Mouse (Mus musculus) macrophage (primary cell): Measurements from ENCODE around the gene 1700016K19Rik. TPM values are rescaled to one million over a fixed set of nuclear protein-coding genes. Genes with fewer than 3 reads are reported as not detected.
"Not testable (repeated sequence)": the region's sequence is repeated elsewhere in the genome, so short reads cannot be mapped to it uniquely, and the experiment has no call there.

ENCODE experiments used
- H3K27ac ChIP-seq: fragments of 350-480 bp; formaldehyde crosslinking; 2 replicates; pipeline ENCODE4 v1.9.0; 2021
- H3K36me3 ChIP-seq: fragments of 350-480 bp; formaldehyde crosslinking; 2 replicates; pipeline ENCODE4 v1.9.0; 2021; ENCODE audit errors: inconsistent target
- H3K4me3 ChIP-seq: fragments of 350-480 bp; formaldehyde crosslinking; 2 replicates; pipeline ENCODE4 v1.9.0; 2021; ENCODE audit errors: inconsistent target
- H3K79me2 ChIP-seq: fragments of 350-480 bp; formaldehyde crosslinking; 2 replicates; pipeline ENCODE4 v1.9.0; 2021; ENCODE audit errors: inconsistent target
- WGBS: methylation state at CpG from one replicate; pipeline ENCODE4 v1.1.7; 2026; ENCODE audit warnings: inconsistent platforms; ENCODE audit not compliant: missing documents; 5-methylcytosine and 5-hydroxymethylcytosine counted together
- polyA plus RNA-seq: library from polyadenylated mRNA; stranded (reverse); fragments of 250-400 nt; gene quantifications from 3 replicates; pipeline ENCODE4 v1.2.4, GENCODE M21; 2018; ENCODE audit warnings: inconsistent platforms

1700016K19Rik gene
- polyA plus RNA-seq, 1 experiment from 2014 or later = not detected

DNA sequence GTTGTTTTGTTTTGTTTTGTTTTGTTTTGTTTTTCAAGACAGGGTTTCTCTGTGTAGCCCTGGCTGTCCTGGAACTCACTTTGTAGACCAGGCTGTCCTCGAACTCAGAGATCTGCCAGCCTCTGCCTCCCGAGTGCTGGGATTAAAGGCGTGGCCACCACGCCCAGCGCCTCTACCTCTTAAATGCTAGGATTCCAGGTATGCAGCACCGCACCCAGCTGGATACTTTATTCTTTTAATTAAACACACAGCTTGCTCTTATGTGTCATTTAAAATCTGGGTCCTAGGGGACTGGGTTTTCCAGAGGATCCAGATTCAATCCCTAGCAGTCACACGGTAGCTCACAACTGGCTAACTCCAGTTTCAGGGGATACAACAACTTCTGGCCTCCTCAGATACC, 4.6 kb downstream of the 1700016K19Rik start:
- not testable (repeated sequence) for H3K79me2 ChIP-seq, H3K36me3 ChIP-seq, H3K4me3 ChIP-seq, H3K27ac ChIP-seq
- WGBS = 95% methylated on average over 7 of the region's 7 CpGs

DNA sequence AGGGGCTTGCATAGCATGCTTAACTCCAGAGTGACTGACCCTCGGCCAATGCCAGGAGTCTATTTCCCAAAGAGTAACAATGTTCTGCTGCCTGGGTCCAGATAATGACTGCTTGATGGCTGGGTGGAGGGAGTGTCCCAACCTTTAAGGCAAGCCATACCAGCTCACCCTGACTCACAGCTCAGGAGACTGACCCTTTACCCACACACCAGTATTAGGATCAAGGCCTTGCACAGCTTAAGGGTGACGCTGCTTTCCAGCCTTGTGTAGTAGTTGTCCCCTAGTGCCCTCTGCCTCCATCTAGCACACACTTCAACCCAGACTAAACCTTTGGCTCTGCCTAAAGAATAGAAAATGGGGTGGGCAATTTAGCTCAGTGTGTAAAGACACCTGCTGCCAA, 8.4 kb downstream of the 1700016K19Rik start:
- WGBS = 94% methylated on average over 2 of the region's 2 CpGs
- H3K79me2 ChIP-seq = no peaks in the 10 kb centered on the region
- H3K36me3 ChIP-seq = no peaks in the 10 kb centered on the region
- H3K4me3 ChIP-seq = no peak overlapping the region
- H3K27ac ChIP-seq = no peak overlapping the region

DNA sequence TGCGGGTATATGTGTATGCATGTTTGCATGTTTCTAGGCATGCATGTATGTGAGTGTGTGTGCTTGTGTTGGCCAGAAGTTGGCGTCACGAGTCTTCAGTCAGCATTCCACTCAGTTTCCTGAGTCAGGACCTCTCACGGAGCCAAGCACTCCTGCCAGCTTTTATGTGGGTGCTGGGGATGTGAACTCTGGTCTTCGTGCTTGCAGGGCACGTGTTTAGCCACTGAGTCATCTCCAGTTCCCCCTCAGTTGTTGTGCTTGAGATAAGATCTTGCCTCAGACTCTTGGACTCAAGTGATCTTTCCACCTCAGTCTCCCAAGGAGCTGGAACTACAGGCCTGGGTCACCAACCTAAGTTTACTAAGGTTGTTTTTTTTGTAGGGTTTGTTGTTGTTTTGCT, 9.4 kb downstream of the 1700016K19Rik start:
- Histone ChIP-seq H3K4me3 (no peak overlapping the region), H3K79me2 (no peaks in the 10 kb centered on the region), H3K36me3 (no peaks in the 10 kb centered on the region), H3K27ac (no peak overlapping the region)
- WGBS = 84% methylated on average over 6 of the region's 6 CpGs

DNA sequence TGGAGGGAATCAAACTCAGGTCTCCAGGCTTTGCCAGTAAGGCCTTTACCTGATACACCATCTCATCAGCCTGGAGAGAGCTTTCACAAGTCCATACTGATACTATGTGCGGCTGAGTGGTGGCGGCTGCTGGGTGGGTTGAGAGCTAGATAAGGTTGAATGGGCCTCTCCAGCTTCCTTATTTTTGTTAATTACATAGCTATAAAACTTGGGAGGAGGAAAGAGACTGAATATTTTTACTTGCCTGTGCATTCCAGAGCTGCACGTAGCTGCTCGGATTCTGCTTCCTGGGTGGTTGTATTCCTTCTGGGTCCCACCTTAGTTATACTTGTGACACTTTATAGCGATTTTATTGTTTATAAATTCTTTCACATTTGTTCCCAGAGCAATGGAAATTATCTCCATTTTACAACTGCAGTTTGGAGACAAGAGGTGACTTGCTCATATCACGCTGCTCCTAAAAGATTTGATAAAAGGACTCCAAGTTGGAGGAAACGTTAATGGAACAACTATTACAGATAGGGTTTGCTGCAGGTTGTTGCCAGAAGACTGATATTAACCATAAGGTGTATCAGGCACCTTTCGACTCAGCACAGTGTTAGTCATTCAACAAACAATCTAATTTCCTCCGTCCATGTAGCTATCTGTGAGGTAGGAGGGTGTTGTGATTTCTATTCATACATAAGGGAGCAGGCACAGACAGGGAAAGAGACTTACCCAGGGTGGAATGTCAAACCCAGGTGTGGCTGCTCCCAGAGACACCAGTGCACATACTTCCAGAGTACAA, 11.3 kb downstream of the 1700016K19Rik start:
- Histone ChIP-seq H3K79me2 (no peaks in the 10 kb centered on the region), H3K36me3 (no peaks in the 10 kb centered on the region), H3K4me3 (no peak overlapping the region), H3K27ac (no peak overlapping the region)
- WGBS = 93% methylated on average over 9 of the region's 9 CpGs

DNA sequence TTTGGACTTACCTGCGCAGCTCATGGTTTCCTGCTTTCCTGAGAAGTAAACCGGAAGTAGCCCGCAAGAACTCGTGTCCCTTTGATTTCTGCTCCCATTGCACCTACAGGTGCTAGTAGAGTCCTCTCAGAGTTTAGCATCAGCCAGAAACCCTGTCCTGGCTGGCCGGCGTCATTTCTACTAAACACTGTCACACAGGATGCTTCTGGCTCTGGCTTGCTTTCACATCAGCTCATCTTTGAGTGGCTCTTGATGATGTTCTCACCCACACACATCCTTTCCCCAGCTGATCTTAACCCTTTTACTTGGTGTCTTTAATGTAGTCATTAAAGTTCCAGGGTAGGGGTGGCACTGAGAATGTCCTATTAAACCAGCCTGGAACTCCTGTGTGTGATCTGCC, 15.5 kb downstream of the 1700016K19Rik start:
- no peaks in the 10 kb centered on the region for H3K79me2 ChIP-seq
- H3K36me3 ChIP-seq = no peaks in the 10 kb centered on the region
- 88% methylated on average over 6 of the region's 6 CpGs for WGBS
- H3K27ac ChIP-seq = no peak overlapping the region
- H3K4me3 ChIP-seq = no peak overlapping the region

DNA sequence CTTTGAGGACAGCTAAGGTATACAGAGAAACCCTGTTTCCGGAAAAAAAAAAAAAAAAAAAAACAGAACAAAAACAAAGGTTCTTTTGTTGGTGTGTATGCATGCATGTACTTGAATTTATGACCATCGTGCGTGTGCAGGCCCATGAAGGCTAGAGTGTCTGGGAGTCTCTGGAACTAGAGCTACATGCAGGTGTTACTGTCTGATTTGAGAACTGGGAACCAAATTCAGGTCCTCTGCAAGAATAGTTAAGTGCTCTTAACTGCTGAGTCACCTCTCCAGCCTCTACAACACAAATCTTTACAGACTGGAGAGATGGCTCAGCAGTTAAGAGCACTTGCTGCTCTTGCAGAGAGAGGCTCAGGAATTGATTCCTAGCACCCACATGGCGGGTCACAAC, 16.1 kb downstream of the 1700016K19Rik start:
- Histone ChIP-seq H3K36me3 (no peaks in the 10 kb centered on the region), H3K27ac (no peak overlapping the region), H3K79me2 (no peaks in the 10 kb centered on the region), H3K4me3 (no peak overlapping the region)
- 85% methylated on average over 3 of the region's 4 CpGs for WGBS

DNA sequence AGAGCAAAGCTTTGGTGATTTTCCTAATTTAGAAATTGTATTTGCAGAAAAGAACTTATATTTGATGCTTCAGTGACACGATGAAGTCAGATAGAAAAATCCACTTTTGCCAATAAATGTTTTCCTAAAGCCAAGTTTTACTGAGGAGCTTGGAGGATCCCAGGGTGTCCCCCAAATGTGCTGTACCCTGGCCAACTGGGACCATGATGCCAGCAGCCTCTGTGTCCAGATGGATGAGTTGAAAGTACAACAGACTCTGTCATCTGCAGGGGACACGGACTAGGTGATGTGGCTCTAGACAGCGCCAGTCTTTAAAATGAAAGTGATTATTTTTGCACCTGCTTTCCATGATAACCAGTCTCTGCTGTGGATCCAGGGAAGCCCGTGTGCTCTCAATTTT, 20.2 kb downstream of the 1700016K19Rik start:
- WGBS = 96% methylated on average over 4 of the region's 4 CpGs
- H3K36me3 ChIP-seq = no peaks in the 10 kb centered on the region
- no peak overlapping the region for H3K4me3 ChIP-seq

DNA sequence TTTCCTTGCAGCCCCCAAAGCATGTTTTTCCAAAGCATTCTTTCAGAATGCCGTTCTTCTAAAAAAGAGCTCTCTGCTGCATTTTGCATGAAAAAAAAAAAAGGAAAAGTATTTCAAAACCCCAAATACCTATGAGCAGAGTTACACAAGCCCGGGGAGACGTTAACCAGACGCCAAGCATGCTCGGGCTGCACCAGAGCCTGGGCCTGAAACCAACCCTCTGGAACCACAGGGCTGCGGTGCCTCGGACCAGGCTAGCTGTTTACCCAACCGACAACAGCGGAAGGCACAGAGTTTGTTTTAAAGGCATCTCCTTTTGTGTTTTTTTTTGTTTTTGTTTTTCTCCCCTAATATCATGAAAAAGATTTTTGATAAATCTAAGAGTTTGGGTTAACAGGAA, 21.2 kb downstream of the 1700016K19Rik start:
- no peaks in the 10 kb centered on the region for H3K36me3 ChIP-seq
- H3K79me2 ChIP-seq = no peaks in the 10 kb centered on the region
- no peak overlapping the region for H3K27ac ChIP-seq
- WGBS = 70% methylated on average over 9 of the region's 9 CpGs
- no peak overlapping the region for H3K4me3 ChIP-seq

More for the DNA sequence above, 20.2 kb downstream of the 1700016K19Rik start:
- Histone ChIP-seq H3K27ac (no peak overlapping the region), H3K79me2 (no peaks in the 10 kb centered on the region)

DNA sequence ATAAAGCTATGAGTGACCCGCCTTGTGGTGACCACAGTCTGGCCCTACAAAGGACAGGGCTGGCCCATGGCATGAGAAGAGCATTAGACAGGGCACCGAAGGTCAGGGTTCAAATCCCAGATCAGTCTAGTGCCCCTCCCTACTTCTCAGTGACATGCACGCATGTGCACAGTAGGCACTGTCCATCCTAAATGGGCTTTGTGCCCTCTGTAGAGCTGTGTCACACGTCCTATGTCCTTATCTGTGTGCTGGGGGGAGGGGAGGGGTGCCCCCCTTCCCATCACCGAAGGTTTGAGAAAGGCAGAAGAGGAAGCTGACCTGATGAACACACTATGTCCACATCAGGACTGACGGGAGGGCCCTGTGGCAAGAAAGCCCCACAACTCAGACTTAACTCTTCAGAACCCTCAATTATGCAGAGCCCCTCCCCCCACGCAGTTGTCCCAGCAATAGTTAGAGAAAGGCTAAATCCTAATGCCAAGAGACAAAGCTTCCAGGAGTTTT, 25.4 kb downstream of the 1700016K19Rik start:
- WGBS = 65% methylated on average over 7 of the region's 7 CpGs
- Histone ChIP-seq H3K27ac (no peak overlapping the region), H3K36me3 (no peaks in the 10 kb centered on the region), H3K79me2 (no peaks in the 10 kb centered on the region), H3K4me3 (no peak overlapping the region)

DNA sequence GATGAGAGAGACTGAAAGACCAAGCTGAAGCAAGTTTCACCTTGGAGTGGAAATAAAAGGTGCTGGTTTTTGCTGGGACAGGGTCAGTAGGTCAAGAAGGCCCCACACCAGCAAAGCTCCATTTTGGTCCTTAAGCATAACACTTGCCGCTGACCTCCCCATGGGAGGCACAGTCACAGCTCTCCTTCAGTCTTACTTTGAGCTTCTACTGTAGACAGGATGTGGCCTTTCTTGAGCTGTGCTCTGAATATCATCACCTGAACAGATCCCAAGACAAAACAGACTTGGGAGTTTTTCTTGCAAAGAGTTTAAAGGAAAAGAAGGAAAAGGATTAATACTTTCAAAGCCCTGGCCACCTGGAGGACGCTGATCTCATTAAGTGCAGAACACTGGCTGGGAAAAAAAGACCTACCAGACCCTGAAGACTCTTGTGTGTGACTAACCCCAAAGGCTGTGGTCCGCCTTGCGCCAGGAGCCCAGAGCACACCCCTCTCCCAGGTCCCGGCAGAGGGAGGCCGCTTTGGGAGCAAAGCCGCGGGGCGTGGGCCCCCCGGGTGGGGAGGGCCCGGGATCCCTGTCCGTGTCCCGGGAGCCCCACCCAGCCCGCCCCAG, 26.9 kb downstream of the 1700016K19Rik start:
- Histone ChIP-seq H3K79me2 (no peaks in the 10 kb centered on the region), H3K4me3 (no peak overlapping the region), H3K27ac (no peak overlapping the region), H3K36me3 (no peaks in the 10 kb centered on the region)
- WGBS = 33% methylated on average over 12 of the region's 14 CpGs

DNA sequence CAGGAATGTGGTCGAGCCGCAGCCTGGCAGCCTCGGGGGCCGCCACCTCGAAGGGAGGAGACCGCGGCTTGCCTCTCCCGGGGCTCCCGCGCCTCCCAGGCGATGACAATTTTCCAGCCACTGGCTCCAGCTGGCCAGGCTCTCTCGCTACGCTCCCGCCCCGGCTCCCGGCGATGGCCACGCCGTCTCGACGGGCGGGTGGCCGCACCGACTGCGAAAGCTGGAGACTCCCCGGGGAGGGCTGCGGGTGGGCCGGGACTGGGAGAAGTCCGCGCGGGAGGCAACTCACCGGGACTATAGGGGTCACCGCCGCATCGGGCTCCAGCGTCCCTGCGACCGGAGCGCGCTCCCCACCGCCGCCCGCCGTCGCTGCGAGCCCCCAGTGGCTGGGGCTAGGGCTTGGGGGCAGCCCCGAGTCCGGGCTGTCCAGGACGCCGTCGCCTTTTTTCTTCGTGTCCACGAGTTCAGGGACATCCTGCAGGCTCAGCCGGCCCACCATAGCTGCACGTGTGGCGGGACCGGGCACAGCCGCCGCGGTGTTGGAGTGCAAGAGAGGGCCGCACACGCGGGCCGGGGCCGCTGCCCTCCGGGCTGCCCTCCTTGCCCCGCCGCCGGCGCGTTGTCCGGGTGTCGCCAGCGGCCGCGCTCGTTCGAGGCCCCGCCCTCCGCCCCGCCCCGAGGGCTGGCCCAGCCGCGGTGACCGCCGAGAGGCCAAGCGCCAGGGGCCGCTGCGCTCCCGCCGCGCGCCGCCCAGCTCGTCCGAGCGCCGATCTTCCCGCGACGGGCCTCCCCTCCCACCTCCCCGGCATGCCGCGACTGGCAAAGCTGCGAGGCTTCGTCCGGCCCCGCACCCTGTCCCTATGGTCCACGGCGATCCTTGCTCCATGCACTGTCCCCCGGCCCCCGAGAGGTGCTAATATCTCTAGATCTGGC, 27.7 kb downstream of the 1700016K19Rik start, which contains the start of gene Rflnb:
TSS of gene Rflnb (minus strand) at position 644 of the 933 bp plus-strand sequence.
- 2% methylated on average over 90 of the region's 112 CpGs for WGBS
- Histone ChIP-seq H3K79me2 (no peaks in the 10 kb centered on the region), H3K36me3 (no peaks in the 10 kb centered on the region), H3K27ac (no peak within 1 kb of the TSS), H3K4me3 (no peak within 1 kb of the TSS)

DNA sequence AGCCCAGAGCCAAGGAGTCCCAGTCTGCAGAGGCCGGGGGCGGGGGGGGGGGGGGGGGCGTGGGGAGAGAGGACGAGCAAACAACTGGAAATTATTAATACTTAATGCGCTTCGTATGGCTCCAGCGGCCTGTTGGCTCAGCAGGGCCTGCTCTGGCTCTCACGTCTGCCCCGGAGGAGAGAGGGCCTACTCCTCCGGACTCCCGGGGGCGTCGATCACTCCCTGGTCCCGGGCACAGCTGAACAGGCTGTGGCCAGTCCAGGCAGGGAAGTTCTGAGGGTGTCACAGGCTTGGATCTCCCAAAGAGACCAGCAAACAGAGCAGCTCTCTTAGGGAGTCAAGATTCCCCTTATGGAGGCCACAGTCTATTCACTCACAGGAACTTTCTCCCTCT, 28.4 kb downstream of the 1700016K19Rik start:
- Histone ChIP-seq H3K79me2 (no peaks in the 10 kb centered on the region), H3K36me3 (no peaks in the 10 kb centered on the region), H3K4me3 (no peak overlapping the region), H3K27ac (no peak overlapping the region)
- 25% methylated on average over 11 of the region's 14 CpGs for WGBS

DNA sequence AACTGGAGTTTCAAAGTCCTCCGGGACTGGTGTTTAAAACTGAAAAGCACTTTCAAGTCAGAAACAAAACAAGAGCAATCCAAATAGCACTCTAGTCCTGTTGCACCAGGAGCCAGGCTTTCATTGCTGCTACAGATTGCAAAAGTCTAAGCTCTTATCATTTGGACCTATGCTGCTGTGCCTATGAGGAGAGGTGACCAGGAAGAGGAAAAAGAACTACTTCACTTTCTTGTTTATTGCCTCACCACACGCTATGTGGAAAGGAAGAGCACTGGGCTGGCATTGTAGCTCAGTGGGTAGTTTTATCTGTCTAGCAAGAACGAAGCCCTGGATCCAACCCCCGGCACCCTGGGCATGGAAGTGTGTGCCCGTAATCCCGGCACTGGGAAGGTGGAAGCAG, 33.6 kb downstream of the 1700016K19Rik start:
- WGBS = 66% methylated on average over 6 of the region's 6 CpGs
- no peak overlapping the region for H3K27ac ChIP-seq
- H3K4me3 ChIP-seq = no peak overlapping the region
- no peaks in the 10 kb centered on the region for H3K79me2 ChIP-seq
- H3K36me3 ChIP-seq = no peaks in the 10 kb centered on the region

DNA sequence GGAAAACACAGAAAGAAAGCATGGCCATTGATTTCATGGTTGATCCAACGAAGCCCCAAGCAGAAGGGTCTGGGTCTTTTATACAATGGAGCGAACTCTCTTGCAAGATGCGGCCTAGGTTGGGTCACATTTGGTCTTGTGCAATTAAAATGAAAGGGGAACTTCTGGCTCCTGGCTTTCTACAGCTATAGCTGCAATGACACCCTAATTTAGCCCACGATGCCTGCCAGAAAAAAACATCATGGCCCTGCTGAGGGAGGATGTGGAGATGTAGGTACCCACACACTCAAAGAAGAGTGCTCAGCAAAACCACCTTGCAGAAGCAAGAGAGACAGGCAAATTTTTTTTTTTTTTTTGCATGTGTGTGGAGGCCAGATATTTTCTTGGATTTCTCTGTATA, 34.1 kb downstream of the 1700016K19Rik start:
- H3K79me2 ChIP-seq = no peaks in the 10 kb centered on the region
- H3K4me3 ChIP-seq = no peak overlapping the region
- 16% methylated on average over 4 of the region's 4 CpGs for WGBS
- no peak overlapping the region for H3K27ac ChIP-seq
- no peaks in the 10 kb centered on the region for H3K36me3 ChIP-seq
